Mouse (Mus musculus) lung, adult 2 months (tissue): ENCODE results near the gene Mixl1.

Experiments
- CTCF ChIP-seq: fragments of 200-500 bp; IDR thresholded peaks from 2 replicates; pipeline ENCODE4 v1.5.1; 2011; ENCODE audit warnings: mild to moderate bottlenecking, low read length, control low read depth; ENCODE audit not compliant: insufficient read depth
- POLR2A ChIP-seq: fragments of 200-500 bp; IDR thresholded peaks from 2 replicates; pipeline ENCODE4 v1.6.1; 2011; ENCODE audit warnings: low read depth, mild to moderate bottlenecking, control low read depth, low read length, borderline replicate concordance; ENCODE audit errors: extremely low read depth

GRCm38 (mm10) chr1:180722608-180723007, 25.8 kb upstream of the Mixl1 start:
- TF ChIP-seq POLR2A (no peak), CTCF (no peak)
